11 mouse cellular contexts compared by ENCODE assay signal in genomic region chr12:72348508-72348907, GRCm38 (mm10).
"Had no signal": no experiment of that assay in that cellular context is flagged by ENCODE, and none has a peak within 500 bp of the region (broad histone marks: within the 10 kb centered on the region; RNA-seq: fewer than 3 reads in every experiment).

No protein-coding gene starts in this region.

- ATAC-seq: midbrain, embryonic 16.5 days had no signal

- DNase-seq: kidney, postnatal 14 days; layer of hippocampus, adult 9-11 months; layer of hippocampus, postnatal 36 days; left cerebral cortex, postnatal 4 days; lung, embryonic 14.5 days; lung, postnatal 10 days; lung, postnatal 4 days; right cerebral cortex, postnatal 14 days; thymus, adult 2 months; thymus, postnatal 25 days had no signal
